Mouse (Mus musculus) left cerebral cortex, postnatal 36 days (tissue): Measurements from ENCODE around the gene Mgat4a. TPM values are rescaled to one million over a fixed set of nuclear protein-coding genes. Genes with fewer than 3 reads are reported as not detected.

Experiments
- DNase-seq, 2 experiments: peaks; one replicate each; pipeline ENCODE4 v3.0.0; 2021 to 2022; ENCODE audit warnings: low spot score in 2 of 2, mixed read lengths in 1 of 2
- intact Hi-C: fragments of 180-260 bp; cut with DNase I; formaldehyde crosslinking; loops from one replicate; pipeline ENCODE4 v1.15.1; 2025
- total RNA-seq, 2 experiments: library from RNA; stranded (reverse); gene quantifications; 2 replicates each; pipeline ENCODE4 v1.2.3; 2021

Gene Mgat4a
- total RNA-seq, 2 experiments from 2014 or later = 28.6 to 32.2 TPM

- intact Hi-C loops = loop anchor here (5.0 kb wide), 1 partner anchor 158 kb away; no protein-coding TSS in a partner anchor
- no peak for DNase-seq
Observed at GRCm38 (mm10) chr1:37474046-37474445, 66.8 kb downstream of the Mgat4a start.

- no peak for DNase-seq
- intact Hi-C loops = loop anchor here (5.0 kb wide), 1 partner anchor 159 kb away; no protein-coding TSS in a partner anchor
Observed at GRCm38 (mm10) chr1:37473251-37473650, 67.6 kb downstream of the Mgat4a start.

GRCm38 (mm10) chr1:37471179-37472148 is 69.4 kb downstream of the Mgat4a start:
- no peak for DNase-seq
- intact Hi-C loops = loop anchor here (5.0 kb wide), 1 partner anchor 161 kb away; no protein-coding TSS in a partner anchor

- no peak for DNase-seq
- intact Hi-C loops = no loop called here
Observed at GRCm38 (mm10) chr1:37469007-37469406, 71.8 kb downstream of the Mgat4a start.

GRCm38 (mm10) chr1:37467806-37468205 is 73.0 kb downstream of the Mgat4a start:
- intact Hi-C loops = no loop called here

GRCm38 (mm10) chr1:37466322-37466995 is 74.4 kb downstream of the Mgat4a start:
- intact Hi-C loops = no loop called here
- DNase-seq = no peak

More at GRCm38 (mm10) chr1:37467806-37468205, 73.0 kb downstream of the Mgat4a start:
- DNase-seq = no peak

GRCm38 (mm10) chr1:37464878-37465452 is 75.9 kb downstream of the Mgat4a start:
- intact Hi-C loops = no loop called here

GRCm38 (mm10) chr1:37457546-37457945 is 83.3 kb downstream of the Mgat4a start:
- no peak for DNase-seq
- intact Hi-C loops = no loop called here

More at GRCm38 (mm10) chr1:37464878-37465452, 75.9 kb downstream of the Mgat4a start:
- no peak for DNase-seq

GRCm38 (mm10) chr1:37451270-37451669 is 89.5 kb downstream of the Mgat4a start:
- DNase-seq = peak; percentile 31 to 44
- intact Hi-C loops = no loop called here

GRCm38 (mm10) chr1:37448361-37449095 is 92.3 kb downstream of the Mgat4a start:
- intact Hi-C loops = loop anchor here (2.0 kb wide), 1 partner anchor 190 kb away; no protein-coding TSS in a partner anchor
- DNase-seq = no peak

GRCm38 (mm10) chr1:37442848-37443835 is 97.7 kb downstream of the Mgat4a start:
- intact Hi-C loops = no loop called here
- DNase-seq = no peak

GRCm38 (mm10) chr1:37436419-37436818 is 104.4 kb downstream of the Mgat4a start:
- intact Hi-C loops = no loop called here
- no peak for DNase-seq

GRCm38 (mm10) chr1:37430297-37430840 is 110.4 kb downstream of the Mgat4a start:
- intact Hi-C loops = no loop called here
- DNase-seq = no peak

GRCm38 (mm10) chr1:37429366-37430296 is 111.2 kb downstream of the Mgat4a start, which contains the start of the genes Coa5 and Unc50:
Gene Coa5 (minus strand): TSS chr1:37430103.
Gene Unc50 (plus strand): TSS chr1:37430139.
- peak; percentile 96 to 97 for DNase-seq
- intact Hi-C loops = no loop called here

- no peak for DNase-seq
- intact Hi-C loops = no loop called here
Observed at GRCm38 (mm10) chr1:37428911-37429310, 111.9 kb downstream of the Mgat4a start.

- intact Hi-C loops = no loop called here
- DNase-seq = no peak
Observed at GRCm38 (mm10) chr1:37427144-37427875, 113.5 kb downstream of the Mgat4a start.
